Mouse (Mus musculus): ENCODE results near the gene Ppp1r14b. TPM values are rescaled to one million over a fixed set of nuclear protein-coding genes. Genes with fewer than 3 reads are reported as not detected.
A peak's percentile ranks its signal among the peaks of the same experiment; 100 is the strongest.

The Ppp1r14b gene
- polyA plus RNA-seq, 1 experiment from 2014 or later: 99.5 TPM

DNA sequence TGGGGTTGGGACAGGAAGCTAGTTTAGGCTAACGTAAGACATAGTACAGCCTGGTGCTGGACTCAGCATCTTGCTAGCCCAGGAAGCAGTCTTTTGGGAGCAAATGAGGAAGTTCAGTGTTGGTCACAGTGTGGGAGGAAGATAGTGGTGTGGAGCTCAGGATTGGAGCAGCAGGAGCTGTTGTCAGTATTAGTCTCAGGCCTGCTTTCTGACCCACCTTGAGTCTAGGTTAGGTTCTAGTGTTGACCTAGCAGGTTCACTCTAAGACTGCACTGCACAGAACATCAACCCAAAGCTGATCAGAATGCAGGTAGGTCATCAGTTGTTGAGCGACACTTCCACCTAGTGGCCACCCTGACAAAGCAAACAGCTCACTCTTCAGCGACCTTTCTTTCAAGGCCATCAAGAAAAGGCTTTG, 45.5 kb downstream of the Ppp1r14b start:
- Histone ChIP-seq H3K27me3 (ENCODE audit: control insufficient read depth, insufficient read depth, low read length) (no peaks in the 10 kb centered on the region), H3K9me3 (ENCODE audit: control insufficient read depth, low read depth, low read length) (no peaks in the 10 kb centered on the region), H3K4me2 (replicated peaks; ENCODE audit: low read depth, low read length) (no peak overlapping the region), H3K9ac (replicated peaks; ENCODE audit: low read depth, low read length) (no peak overlapping the region), H3K36me3 (ENCODE audit: control insufficient read depth, insufficient read depth, low read length) (peaks cover 58% of the 10 kb centered on the region), H3K4me3 (ENCODE audit: low read depth, low read length) (no peak overlapping the region), H3K4me1 (ENCODE audit: control insufficient read depth, insufficient read depth, low read length) (no peaks in the 10 kb centered on the region), H3K27ac (ENCODE audit: low read length) (no peak overlapping the region)
- ATAC-seq (ENCODE audit: insufficient number of reproducible peaks, insufficient read depth, low FRiP score, low read depth): peak; percentile 73; the same call in 1 of the 2 replicates
- WGBS: 47% methylated on average over 3 of the region's 3 CpGs

Other genes with a start within 250 kb of the Ppp1r14b start
- gene Rps6ka4, start 134.3 kb upstream of the Ppp1r14b start, polyA plus RNA-seq (2014; fragmentation: Nextera tagmentation; extraction: Ambion mirVana): 24.2 and 26.1 TPM in 2 replicates
- 0.59 and 0.80 TPM in 2 replicates for gene Ccdc88b, start 116.8 kb upstream of the Ppp1r14b start, polyA plus RNA-seq (2014; fragmentation: Nextera tagmentation; extraction: Ambion mirVana)
- 152 and 158 TPM in 2 replicates for gene Trmt112, start 65.3 kb upstream of the Ppp1r14b start, polyA plus RNA-seq (2014; fragmentation: Nextera tagmentation; extraction: Ambion mirVana)
- gene Prdx5, start 64.9 kb upstream of the Ppp1r14b start, polyA plus RNA-seq (2014; fragmentation: Nextera tagmentation; extraction: Ambion mirVana): 166 and 172 TPM in 2 replicates
- 6.5 and 6.8 TPM in 2 replicates for gene Esrra, start 53.2 kb upstream of the Ppp1r14b start, polyA plus RNA-seq (2014; fragmentation: Nextera tagmentation; extraction: Ambion mirVana)
- 1.5 and 1.8 TPM in 2 replicates for gene Catsperz, start 49.6 kb upstream of the Ppp1r14b start, polyA plus RNA-seq (2014; fragmentation: Nextera tagmentation; extraction: Ambion mirVana)
- gene Kcnk4, start 40.5 kb upstream of the Ppp1r14b start, polyA plus RNA-seq (2014; fragmentation: Nextera tagmentation; extraction: Ambion mirVana): 0.35 and 0.95 TPM in 2 replicates
- gene Bad, start 33.1 kb upstream of the Ppp1r14b start, polyA plus RNA-seq (2014; fragmentation: Nextera tagmentation; extraction: Ambion mirVana): 69.1 and 70.8 TPM in 2 replicates
- 21.8 and 24.8 TPM in 2 replicates for gene Gpr137, start 32.5 kb upstream of the Ppp1r14b start, polyA plus RNA-seq (2014; fragmentation: Nextera tagmentation; extraction: Ambion mirVana)
- 50.6 and 56.1 TPM in 2 replicates for gene Plcb3, start 1.5 kb downstream of the Ppp1r14b start, polyA plus RNA-seq (2014; fragmentation: Nextera tagmentation; extraction: Ambion mirVana)
- gene Fkbp2, start 5.5 kb downstream of the Ppp1r14b start, polyA plus RNA-seq (2014; fragmentation: Nextera tagmentation; extraction: Ambion mirVana): 88.3 and 94.1 TPM in 2 replicates
- gene Vegfb, start 12.7 kb downstream of the Ppp1r14b start, polyA plus RNA-seq (2014; fragmentation: Nextera tagmentation; extraction: Ambion mirVana): 38.5 and 44.7 TPM in 2 replicates
- gene Dnajc4, start 17.6 kb downstream of the Ppp1r14b start, polyA plus RNA-seq (2014; fragmentation: Nextera tagmentation; extraction: Ambion mirVana): 23.8 and 31.2 TPM in 2 replicates
- 15.3 and 19.6 TPM in 2 replicates for gene Nudt22, start 21.1 kb downstream of the Ppp1r14b start, polyA plus RNA-seq (2014; fragmentation: Nextera tagmentation; extraction: Ambion mirVana)
- gene Trpt1, start 21.2 kb downstream of the Ppp1r14b start, polyA plus RNA-seq (2014; fragmentation: Nextera tagmentation; extraction: Ambion mirVana): 9.6 and 11.5 TPM in 2 replicates
- gene Fermt3, start 44.5 kb downstream of the Ppp1r14b start, polyA plus RNA-seq (2014; fragmentation: Nextera tagmentation; extraction: Ambion mirVana): 8.2 and 8.3 TPM in 2 replicates
- gene Stip1, start 65.0 kb downstream of the Ppp1r14b start, polyA plus RNA-seq (2014; fragmentation: Nextera tagmentation; extraction: Ambion mirVana): 201 and 210 TPM in 2 replicates
- gene Macrod1, start 81.8 kb downstream of the Ppp1r14b start, polyA plus RNA-seq (2014; fragmentation: Nextera tagmentation; extraction: Ambion mirVana): 7.7 and 8.3 TPM in 2 replicates
- gene Flrt1, start 130.8 kb downstream of the Ppp1r14b start, polyA plus RNA-seq (2014; fragmentation: Nextera tagmentation; extraction: Ambion mirVana): 7.4 and 9.2 TPM in 2 replicates
- gene Otub1, start 231.3 kb downstream of the Ppp1r14b start, polyA plus RNA-seq (2014; fragmentation: Nextera tagmentation; extraction: Ambion mirVana): 222 and 238 TPM in 2 replicates
- 1,044 and 1,144 TPM in 2 replicates for gene Cox8a, start 242.6 kb downstream of the Ppp1r14b start, polyA plus RNA-seq (2014; fragmentation: Nextera tagmentation; extraction: Ambion mirVana)